Mouse (Mus musculus) testis, postnatal 10 days (tissue): ENCODE measurements at regions not wholly inside any gene's neighbourhood (a gene's known extent, or its start where the extent isn't known, plus 50 kb on each side); places are given as distances from the start of the nearest gene placed in this dataset.
"Not testable (repeated sequence)": the region's sequence is repeated elsewhere in the genome, so short reads cannot be mapped to it uniquely, and the experiment has no call there.

Experiments used
- DNase-seq: peaks from one replicate; pipeline ENCODE4 v3.0.0; 2021; ENCODE audit warnings: low spot score

DNA sequence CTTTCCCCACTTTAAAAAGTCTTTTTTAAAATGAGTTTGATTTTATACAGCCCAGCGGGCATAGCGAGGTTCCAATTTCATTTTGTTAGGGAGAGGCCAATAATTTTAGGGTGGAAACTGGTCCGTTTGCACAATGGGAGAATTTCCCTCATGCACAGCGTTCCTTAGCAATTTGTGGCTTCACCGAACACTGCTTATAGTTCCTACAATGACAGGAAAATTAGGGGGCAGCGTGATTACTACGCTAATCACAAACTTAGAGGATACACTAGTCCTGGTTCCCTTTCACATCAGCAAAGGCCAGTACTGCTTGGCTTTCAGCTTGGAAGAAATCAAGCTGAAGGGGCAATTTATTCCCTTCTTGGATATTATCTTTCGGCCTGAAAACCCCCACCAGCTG lies 745.1 kb upstream of the Gm19410 start:
- DNase-seq, result no peak

DNA sequence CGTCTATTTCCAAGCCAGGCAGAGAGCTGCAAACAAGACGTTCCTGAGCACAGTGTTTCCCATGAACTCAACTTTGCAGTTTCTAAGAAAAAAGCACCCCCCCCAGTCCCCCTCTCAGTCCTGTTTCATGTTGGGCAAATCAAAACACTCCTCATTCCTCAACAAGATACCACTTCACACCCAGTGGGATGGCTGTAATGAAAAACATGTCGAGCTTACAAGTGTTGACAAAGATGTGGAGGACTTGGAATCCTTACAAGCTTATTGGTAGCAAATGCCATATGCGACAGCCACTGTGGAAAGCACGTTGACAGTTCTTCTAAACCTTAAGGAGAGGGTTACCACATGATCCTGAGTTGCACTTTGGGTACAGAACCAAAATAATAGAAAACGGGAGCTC lies 742.9 kb upstream of the Gm19410 start:
- DNase-seq, result no peak

GRCm38 (mm10) chr8:35047798-35048197 lies 717.8 kb upstream of the Gm19410 start:
- DNase-seq, result no peak

GRCm38 (mm10) chr8:35053444-35053843 lies 712.1 kb upstream of the Gm19410 start:
- DNase-seq, result no peak

DNA sequence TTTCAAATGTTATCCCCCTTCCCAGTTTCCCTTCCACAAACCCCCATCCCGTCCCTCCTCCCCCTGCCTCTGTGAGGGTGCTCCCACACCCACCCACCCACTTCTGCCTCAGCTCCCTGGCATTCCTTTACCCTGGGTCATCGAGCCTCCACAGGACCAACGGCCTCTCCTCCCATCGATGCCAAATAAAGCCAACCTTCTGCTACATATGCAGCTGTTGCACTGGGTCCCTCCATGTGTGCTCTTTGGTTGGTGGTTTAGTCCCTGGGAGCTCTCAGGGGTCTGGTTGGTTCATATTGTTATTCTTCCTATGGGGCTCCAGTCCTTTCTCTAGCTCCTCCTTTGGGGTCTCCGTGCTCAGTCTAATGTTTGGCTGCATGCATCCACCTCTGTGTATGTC lies 704.5 kb upstream of the Gm19410 start:
- no peak for DNase-seq

DNA sequence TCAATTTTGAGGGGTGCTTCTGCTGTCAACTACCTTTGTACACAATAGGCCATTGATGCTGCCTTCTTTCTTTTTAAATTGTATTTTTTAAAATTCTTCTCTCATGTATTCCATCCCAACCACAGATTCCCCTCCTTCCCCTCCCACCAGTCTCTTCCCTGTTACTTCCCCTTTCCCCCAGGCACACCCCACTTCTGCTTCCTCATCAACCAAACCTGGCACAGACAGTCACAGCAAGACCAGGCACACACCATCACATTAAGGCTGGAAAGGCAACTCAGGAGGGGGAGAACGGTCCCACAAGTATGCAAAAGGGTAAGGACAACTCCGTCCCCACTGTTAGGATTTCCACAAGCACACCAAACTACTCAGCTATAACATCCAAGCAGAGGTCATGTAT lies 697.4 kb upstream of the Gm19410 start:
- no peak for DNase-seq

GRCm38 (mm10) chr8:35070246-35070989 lies 695.2 kb upstream of the Gm19410 start:
- no peak for DNase-seq

GRCm38 (mm10) chr8:35075971-35076370 lies 689.6 kb upstream of the Gm19410 start:
- DNase-seq, result no peak

- DNase-seq, result no peak
Observed at GRCm38 (mm10) chr8:35083161-35083560, 682.4 kb upstream of the Gm19410 start.

DNA sequence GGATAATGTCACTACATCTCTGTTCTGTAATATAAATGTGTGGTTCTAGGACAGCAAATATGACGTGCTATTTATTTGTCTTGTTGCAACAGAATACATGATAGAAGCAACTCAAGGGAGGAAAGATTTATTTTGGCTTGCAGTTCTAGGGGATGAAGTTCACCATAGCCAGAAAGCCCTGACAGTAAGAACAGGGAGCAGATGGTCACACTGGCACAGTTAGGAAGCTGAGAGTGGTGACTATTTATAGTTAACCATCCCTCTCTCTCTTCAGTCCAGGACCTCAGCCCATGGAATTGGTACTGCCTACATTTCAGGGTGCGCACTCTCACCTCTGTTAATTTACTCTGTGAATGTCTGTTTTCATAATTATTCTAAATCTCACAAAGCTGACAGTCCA lies 678.5 kb upstream of the Gm19410 start:
- DNase-seq, result no peak

DNA sequence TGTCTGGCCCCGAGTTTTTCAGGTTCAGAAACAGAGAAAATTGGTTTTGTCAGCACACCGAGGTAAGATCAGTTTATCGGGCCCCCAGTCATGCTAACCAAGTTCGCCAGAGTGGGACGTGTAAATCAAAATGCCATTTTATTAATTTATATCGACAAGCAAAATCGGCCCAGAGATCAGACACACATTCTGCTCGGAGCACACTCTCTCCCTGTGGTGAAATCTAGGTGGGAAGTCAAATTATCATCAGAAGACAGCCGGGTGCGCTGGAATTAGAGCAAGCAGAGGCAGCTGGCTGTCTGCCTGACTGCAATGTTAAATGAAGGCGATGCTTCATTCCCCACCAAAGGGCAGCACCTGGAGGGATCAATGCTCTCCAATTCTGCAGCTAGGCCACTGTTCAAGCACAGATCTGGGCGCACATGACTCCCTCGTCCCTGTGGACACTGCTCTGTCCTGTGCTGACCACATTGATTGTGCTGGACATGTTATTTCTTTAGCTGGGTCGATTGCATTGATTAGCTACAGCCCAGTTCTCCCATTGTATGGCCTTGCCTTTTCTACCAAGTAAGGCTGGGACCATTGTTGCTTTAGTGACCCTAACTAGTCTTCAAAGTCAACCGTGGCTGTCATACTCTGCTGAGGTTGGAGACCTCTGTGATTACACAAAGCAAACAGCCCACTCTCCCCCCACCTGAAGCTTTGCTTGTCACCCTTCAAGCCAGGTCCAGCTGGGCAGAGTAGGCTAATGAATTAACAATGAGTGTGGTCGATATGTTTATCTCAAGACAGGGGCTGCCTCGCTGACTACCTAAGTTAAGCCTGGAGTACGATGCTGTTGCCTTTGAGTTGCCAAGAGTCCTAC lies 677.0 kb upstream of the Gm19410 start:
- no peak for DNase-seq

GRCm38 (mm10) chr8:35089519-35089918 lies 676.1 kb upstream of the Gm19410 start:
- no peak for DNase-seq

- no peak for DNase-seq
Observed at GRCm38 (mm10) chr8:35101701-35102100, 663.9 kb upstream of the Gm19410 start.

DNA sequence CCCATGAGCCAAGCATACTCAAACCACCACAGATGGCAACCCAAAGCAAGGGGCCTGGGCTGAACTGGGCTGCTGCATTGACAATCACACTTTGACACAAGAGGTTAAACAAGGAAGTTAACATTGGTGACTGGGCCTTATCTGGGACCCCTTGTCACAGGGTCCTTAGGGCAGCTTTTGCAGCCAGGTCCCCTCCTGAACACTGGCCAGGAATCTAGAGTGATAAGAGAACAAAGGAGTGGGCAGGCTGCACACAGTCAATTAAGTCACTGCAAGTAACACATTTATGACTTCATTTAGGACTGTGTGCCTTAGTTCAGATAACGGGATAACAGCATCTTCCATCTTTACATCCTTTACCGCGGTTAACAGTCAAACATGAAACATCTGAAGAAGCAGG lies 663.5 kb upstream of the Gm19410 start:
- not testable (repeated sequence) for DNase-seq

GRCm38 (mm10) chr8:35104465-35104876 lies 661.1 kb upstream of the Gm19410 start:
- DNase-seq, result not testable (repeated sequence)

- no peak for DNase-seq
Observed at GRCm38 (mm10) chr8:35109506-35110217, 655.9 kb upstream of the Gm19410 start.

- DNase-seq, result no peak
Observed at GRCm38 (mm10) chr8:35110286-35110685, 655.3 kb upstream of the Gm19410 start.

- no peak for DNase-seq
Observed at GRCm38 (mm10) chr8:35111130-35111529, 654.5 kb upstream of the Gm19410 start.

GRCm38 (mm10) chr8:35112591-35113265 lies 652.9 kb upstream of the Gm19410 start:
- no peak for DNase-seq

- no peak for DNase-seq
Observed at GRCm38 (mm10) chr8:35114031-35114430, 651.6 kb upstream of the Gm19410 start.

GRCm38 (mm10) chr8:35120612-35121011 lies 645.0 kb upstream of the Gm19410 start:
- no peak for DNase-seq

GRCm38 (mm10) chr8:35121084-35121483 lies 644.5 kb upstream of the Gm19410 start:
- no peak for DNase-seq
